Mouse (Mus musculus) adrenal gland (tissue): ENCODE measurements around the gene Sucnr1.

ENCODE experiments used
- intact Hi-C: fragments of 180-260 bp; cut with DNase I; formaldehyde crosslinking; loops from one replicate; pipeline ENCODE4 v1.15.1; 2025

The Sucnr1 gene

DNA sequence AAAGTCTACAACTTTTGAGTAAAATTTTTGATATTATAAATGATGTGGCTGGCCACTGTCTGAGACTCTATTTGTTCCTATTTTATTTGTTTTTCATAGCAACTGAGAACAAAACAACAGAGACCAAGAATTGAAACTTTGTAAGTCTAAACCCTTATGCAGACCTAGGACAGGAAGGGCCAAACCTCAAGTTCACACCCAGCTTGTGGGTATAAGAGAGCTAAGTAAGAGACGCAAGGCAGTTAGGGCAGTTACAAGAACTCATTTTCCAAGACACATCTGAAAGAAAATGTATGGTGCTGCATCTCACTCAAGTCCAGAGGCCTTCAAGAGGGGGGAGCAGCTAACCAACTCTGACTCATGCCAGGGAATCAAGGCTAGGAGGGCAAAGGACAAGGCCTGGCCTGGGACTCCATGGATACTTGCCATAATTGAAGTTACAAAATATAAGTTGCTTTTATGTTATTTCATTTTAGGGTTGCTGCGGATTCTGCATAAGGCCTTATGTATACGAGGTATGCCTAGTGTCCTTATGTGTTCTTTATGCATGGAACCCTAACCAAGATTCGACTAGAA lies 29.6 kb downstream of the Sucnr1 start:
- intact Hi-C loops = loop anchor here (5.0 kb wide), 1 partner anchor 239 kb away; no protein-coding TSS in a partner anchor

DNA sequence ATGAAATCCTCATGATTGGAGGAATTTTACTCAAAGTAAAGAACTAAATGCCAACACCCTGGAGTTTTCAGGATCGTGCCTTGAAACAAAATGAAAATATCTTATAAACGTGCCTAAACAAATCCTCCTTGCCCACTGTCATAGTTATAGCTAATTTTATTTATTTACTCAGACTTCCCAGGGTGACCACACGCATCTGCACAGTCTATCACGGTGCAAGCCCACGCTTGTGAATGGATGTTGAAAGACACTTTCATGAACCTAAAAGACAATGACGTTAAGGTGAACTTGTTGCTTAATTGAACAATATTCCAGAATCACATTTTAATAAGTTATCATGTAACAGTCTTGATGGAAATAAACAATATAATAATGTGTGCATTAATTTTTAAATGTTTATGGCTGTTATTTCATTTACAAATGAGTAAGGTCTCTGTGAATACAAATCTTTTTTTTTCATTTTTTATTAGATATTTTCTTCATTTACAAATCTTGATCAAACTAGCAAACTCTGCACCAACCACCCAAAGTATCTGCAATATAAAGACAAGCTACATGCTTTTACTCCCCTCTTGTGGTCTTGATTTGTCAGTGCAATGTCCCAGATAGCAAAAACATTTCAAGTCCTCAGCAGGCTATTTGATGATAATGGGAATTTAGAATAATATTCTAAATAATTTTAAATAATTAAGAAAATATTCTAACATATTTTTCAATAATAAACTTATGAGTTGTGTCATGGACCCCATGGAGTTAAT lies 30.4 kb downstream of the Sucnr1 start:
- intact Hi-C loops = loop anchor here (5.0 kb wide), 1 partner anchor 240 kb away; no protein-coding TSS in a partner anchor

DNA sequence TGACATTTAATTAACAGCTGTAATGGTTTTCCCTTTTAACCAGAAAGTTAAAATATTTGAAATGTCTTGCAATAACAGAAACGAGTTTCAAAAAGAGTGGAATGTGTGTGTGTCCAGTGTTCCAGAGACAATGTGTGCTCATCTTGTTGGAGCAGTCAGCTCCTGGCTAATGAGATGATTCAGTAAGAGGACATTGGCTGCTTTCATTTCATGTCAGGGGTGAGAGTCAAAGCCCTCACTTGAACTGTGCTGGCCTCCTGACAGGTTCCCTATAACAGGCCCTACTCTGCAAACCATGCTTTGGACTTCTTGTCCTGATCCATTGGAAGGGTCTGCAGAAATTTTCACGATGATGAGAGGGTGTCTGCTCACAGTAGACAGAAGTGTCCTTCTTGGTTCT lies 32.9 kb downstream of the Sucnr1 start:
- intact Hi-C loops = loop anchor here (5.0 kb wide), 1 partner anchor 242 kb away; no protein-coding TSS in a partner anchor

DNA sequence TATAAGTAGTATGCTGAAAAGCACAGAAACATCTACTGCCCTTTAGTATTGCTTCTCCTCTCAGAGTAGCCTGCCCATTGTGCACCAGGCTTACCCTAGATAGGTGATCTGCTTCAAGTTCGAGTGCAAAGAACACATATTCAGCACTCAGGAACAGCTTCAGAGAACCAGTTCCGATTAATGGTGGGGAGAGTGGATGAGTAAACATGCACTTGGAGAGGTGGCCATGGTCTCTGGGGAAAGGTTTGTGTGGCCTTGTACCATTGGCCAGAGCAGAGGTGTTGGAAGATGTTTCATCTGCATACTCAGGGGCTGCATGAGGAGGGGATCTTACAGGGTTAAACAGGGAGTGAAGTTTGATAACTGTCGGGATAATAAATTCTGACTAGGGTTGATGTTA lies 39.8 kb downstream of the Sucnr1 start:
- intact Hi-C loops = no loop called here

DNA sequence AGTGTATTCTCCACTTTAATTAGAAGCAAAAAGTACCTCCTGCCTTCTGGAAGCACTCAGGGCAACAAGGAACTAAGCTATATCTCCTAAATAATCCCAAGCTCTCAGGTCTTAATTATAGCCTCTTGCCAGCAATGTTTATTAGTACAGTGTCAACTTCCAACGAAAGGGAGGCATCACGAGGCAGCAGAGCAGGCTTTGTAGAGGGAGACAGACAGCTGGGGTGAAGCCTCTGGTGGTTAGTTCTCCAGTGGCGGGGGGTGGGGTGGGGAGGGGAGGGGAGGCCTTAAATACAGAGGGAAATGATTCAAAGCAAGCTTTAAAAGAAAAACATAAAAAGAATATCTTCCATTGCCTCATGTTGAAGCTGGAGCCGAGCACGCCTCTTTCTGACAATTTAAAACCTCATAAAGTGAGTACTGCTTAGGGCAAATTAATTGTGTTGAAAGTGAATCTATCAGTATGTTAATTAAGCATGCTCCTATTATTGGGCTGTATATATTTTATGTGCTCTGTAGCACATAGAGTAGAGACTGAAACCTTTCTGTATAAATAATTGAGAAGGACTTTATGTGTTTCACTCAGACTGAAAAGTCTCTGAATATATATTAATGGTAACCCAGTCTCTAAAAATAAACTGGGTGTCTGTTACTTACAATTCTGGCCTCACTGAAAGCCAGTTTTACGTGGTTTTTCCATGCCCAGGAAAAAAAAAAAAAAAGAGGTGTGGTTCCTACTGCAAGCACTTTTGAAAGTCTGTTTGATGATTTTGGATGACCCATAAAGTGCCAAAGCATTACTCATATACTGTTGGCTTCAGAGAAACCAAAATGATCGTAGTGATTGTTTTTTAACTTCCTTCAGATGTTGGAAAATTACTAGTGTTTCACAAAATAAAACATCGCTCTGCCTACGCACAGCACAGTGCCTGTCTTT lies 42.5 kb downstream of the Sucnr1 start:
- intact Hi-C loops = no loop called here

DNA sequence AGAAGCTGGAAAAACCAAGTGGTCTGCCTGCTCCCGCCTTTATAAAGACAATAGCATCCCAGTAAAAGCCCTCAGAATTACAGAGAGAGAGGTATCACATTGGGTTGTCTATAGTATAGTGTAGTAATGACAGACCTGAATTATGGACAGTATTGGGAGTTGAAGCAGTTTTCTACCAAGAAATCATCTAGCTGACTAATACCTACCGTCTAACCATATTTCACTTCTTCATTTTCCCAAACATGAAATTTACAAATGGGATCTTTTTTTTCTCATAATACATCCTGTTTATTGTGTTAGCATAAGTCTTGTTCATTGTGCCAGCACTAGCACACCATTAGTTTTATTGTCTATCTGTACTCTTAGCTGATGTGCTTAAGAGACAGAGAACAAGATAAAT lies 44.9 kb downstream of the Sucnr1 start:
- intact Hi-C loops = no loop called here

DNA sequence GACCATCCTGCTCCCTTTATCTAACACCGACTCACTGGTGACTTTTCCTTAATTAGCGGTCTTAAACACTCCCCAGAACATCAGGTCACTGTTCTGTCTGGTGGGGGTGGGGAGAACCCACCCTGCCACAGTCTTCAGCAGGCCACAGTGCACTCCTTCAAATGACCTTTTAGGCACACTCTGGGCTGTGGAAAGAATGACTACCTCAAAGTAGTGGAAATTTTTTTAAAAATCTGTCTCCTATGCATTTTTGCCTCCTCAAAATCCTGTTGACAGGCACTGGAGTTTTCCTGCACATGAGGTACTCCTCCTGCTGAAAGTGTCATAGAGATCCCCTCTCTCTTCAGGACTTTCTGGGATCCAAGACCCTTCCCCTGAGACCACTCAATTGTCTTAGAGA lies 46.6 kb downstream of the Sucnr1 start:
- intact Hi-C loops = no loop called here

DNA sequence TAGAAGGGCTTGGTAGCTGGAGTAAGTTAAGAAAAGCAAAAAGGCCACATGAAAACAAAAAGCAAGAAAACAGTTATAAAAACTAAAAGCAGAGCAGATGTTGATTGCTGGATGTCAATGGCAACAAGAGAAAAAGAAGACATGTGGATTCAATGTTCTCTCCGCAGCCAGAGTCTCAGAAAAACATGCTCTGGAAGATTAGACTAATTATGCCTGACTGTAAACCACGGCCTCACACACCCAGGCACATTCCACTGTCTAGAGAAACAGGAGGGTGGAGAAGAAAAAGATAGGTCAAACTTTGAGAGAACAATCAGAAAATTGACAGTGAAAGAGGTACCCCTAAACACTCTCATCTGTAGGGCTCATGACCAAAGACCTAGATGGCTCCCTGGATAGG lies 54.1 kb downstream of the Sucnr1 start:
- intact Hi-C loops = no loop called here
